Mouse (Mus musculus) neural tube, embryonic 11.5 days (tissue): Measurements from ENCODE around the gene Tnnt3. TPM values are rescaled to one million over a fixed set of nuclear protein-coding genes. Genes with fewer than 3 reads are reported as not detected.

Experiments
- ATAC-seq: fragments of 200-750 bp; cut with Nextera tagmentation; 2 replicates; pipeline ENCODE4 v1.8.0; 2017; ENCODE audit warnings: moderate number of reproducible peaks, mild to moderate bottlenecking, moderate TSS enrichment, moderate library complexity; ENCODE audit not compliant: insufficient read depth, low FRiP score, low TSS enrichment
- DNase-seq: peaks from one replicate; pipeline ENCODE4 v3.0.0-alpha.2; 2015; ENCODE audit warnings: low spot score
- H3K27ac ChIP-seq: fragments of 300-500 bp; sonication (generic); 2 replicates; pipeline ENCODE4 v1.5.1; 2014; ENCODE audit warnings: low read depth, mild to moderate bottlenecking, low read length
- H3K27me3 ChIP-seq: fragments of 300-500 bp; sonication (generic); 2 replicates; pipeline ENCODE4 v1.6.1; 2014; ENCODE audit warnings: mild to moderate bottlenecking, low read length, mixed read lengths; ENCODE audit not compliant: control insufficient read depth, insufficient read depth
- H3K36me3 ChIP-seq: fragments of 300-500 bp; sonication (generic); 2 replicates; pipeline ENCODE4 v1.6.1; 2014; ENCODE audit warnings: mild to moderate bottlenecking, low read length, moderate library complexity, mixed read lengths; ENCODE audit not compliant: control insufficient read depth, insufficient read depth
- H3K4me1 ChIP-seq: fragments of 300-500 bp; sonication (generic); 2 replicates; pipeline ENCODE4 v1.6.1; 2014; ENCODE audit warnings: low read length, mixed read lengths; ENCODE audit not compliant: control insufficient read depth, insufficient read depth
- H3K4me2 ChIP-seq: fragments of 300-500 bp; sonication (generic); 2 replicates; pipeline ENCODE4 v1.6.1; 2014; ENCODE audit warnings: low read depth, mild to moderate bottlenecking, moderate library complexity
- H3K4me3 ChIP-seq: fragments of 300-500 bp; sonication (generic); 2 replicates; pipeline ENCODE4 v1.5.1; 2014; ENCODE audit warnings: low read depth, low read length
- H3K9ac ChIP-seq: fragments of 300-500 bp; sonication (generic); 2 replicates; pipeline ENCODE4 v1.6.1; 2014; ENCODE audit warnings: mild to moderate bottlenecking, low read length
- H3K9me3 ChIP-seq: fragments of 300-500 bp; sonication (generic); 2 replicates; pipeline ENCODE4 v1.6.1; 2016; ENCODE audit warnings: low read length; ENCODE audit not compliant: control insufficient read depth
- WGBS: fragments of 180-500 bp; shearing (Covaris S2); extraction: QIAGEN DNeasy Blood & Tissue Kit; methylation state at CpG from one replicate; pipeline ENCODE4 v1.1.7; 2014; 5-methylcytosine and 5-hydroxymethylcytosine counted together
- polyA plus RNA-seq: library from polyadenylated mRNA; unstranded; fragments of >200 nt; fragmentation: Nextera tagmentation; extraction: Ambion mirVana; gene quantifications from 2 replicates; pipeline ENCODE4 v1.2.1, GENCODE M21; 2014

The Tnnt3 gene
- polyA plus RNA-seq, 1 experiment from 2014 or later = 6.5 TPM

- DNase-seq (no peak), ATAC-seq (no peak)
- Histone ChIP-seq H3K4me1 (peaks cover 21% of the 10 kb centered on the region), H3K9ac (no peak overlapping the region), H3K4me2 (no peak overlapping the region), H3K9me3 (no peaks in the 10 kb centered on the region), H3K27me3 (no peaks in the 10 kb centered on the region), H3K27ac (no peak overlapping the region), H3K4me3 (no peak overlapping the region), H3K36me3 (no peaks in the 10 kb centered on the region)
- WGBS = 81% methylated on average over 2 of the region's 2 CpGs
These were observed 57.4 kb downstream of the Tnnt3 start for GRCm38 (mm10) chr7:142556089-142556476.

- 48% methylated on average over 6 of the region's 6 CpGs for WGBS
- H3K9me3 ChIP-seq = no peaks in the 10 kb centered on the region
- H3K9ac ChIP-seq = no peak overlapping the region
- H3K4me3 ChIP-seq = no peak overlapping the region
- H3K4me1 ChIP-seq = peaks cover 34% of the 10 kb centered on the region
- no peaks in the 10 kb centered on the region for H3K36me3 ChIP-seq
- H3K27me3 ChIP-seq = no peaks in the 10 kb centered on the region
- ATAC-seq (no peak), DNase-seq (no peak)
- no peak overlapping the region for H3K4me2 ChIP-seq
- no peak overlapping the region for H3K27ac ChIP-seq
These were observed 59.1 kb downstream of the Tnnt3 start for GRCm38 (mm10) chr7:142557696-142558095.

GRCm38 (mm10) chr7:142558511-142559146, 60.0 kb downstream of the Tnnt3 start:
- no peaks in the 10 kb centered on the region for H3K27me3 ChIP-seq
- no peak overlapping the region for H3K4me2 ChIP-seq
- H3K27ac ChIP-seq = no peak overlapping the region
- WGBS = 92% methylated on average over 9 of the region's 9 CpGs
- H3K9ac ChIP-seq = no peak overlapping the region
- H3K4me1 ChIP-seq = peaks cover 40% of the 10 kb centered on the region
- no peak for DNase-seq
- no peaks in the 10 kb centered on the region for H3K9me3 ChIP-seq
- H3K36me3 ChIP-seq = no peaks in the 10 kb centered on the region
- H3K4me3 ChIP-seq = no peak overlapping the region
- ATAC-seq = no peak

- Histone ChIP-seq H3K27me3 (no peaks in the 10 kb centered on the region), H3K4me1 (peaks cover 32% of the 10 kb centered on the region), H3K36me3 (no peaks in the 10 kb centered on the region), H3K27ac (no peak overlapping the region), H3K9ac (no peak overlapping the region), H3K4me3 (no peak overlapping the region), H3K4me2 (no peak overlapping the region), H3K9me3 (no peaks in the 10 kb centered on the region)
- DNase-seq (no peak), ATAC-seq (no peak)
- WGBS = 49% methylated on average over 5 of the region's 5 CpGs
These were observed 61.1 kb downstream of the Tnnt3 start for GRCm38 (mm10) chr7:142559651-142560175.

GRCm38 (mm10) chr7:142560942-142561855, 62.6 kb downstream of the Tnnt3 start:
- Histone ChIP-seq H3K9ac (no peak overlapping the region), H3K4me3 (no peak overlapping the region), H3K9me3 (no peaks in the 10 kb centered on the region), H3K4me1 (peaks cover 32% of the 10 kb centered on the region), H3K27me3 (no peaks in the 10 kb centered on the region), H3K36me3 (no peaks in the 10 kb centered on the region), H3K27ac (no peak overlapping the region), H3K4me2 (no peak overlapping the region)
- DNase-seq (no peak), ATAC-seq (no peak)
- WGBS = 29% methylated on average over 18 of the region's 18 CpGs

GRCm38 (mm10) chr7:142561856-142562404, 63.3 kb downstream of the Tnnt3 start:
- no peak for DNase-seq
- H3K9ac ChIP-seq = no peak overlapping the region

GRCm38 (mm10) chr7:142563168-142563567, 64.5 kb downstream of the Tnnt3 start:
- H3K9me3 ChIP-seq = no peaks in the 10 kb centered on the region
- no peak for DNase-seq
- no peak overlapping the region for H3K4me2 ChIP-seq
- no peaks in the 10 kb centered on the region for H3K27me3 ChIP-seq
- peaks cover 32% of the 10 kb centered on the region for H3K4me1 ChIP-seq
- H3K36me3 ChIP-seq = no peaks in the 10 kb centered on the region
- no peak overlapping the region for H3K9ac ChIP-seq
- no peak overlapping the region for H3K4me3 ChIP-seq
- WGBS = 20% methylated on average over 6 of the region's 6 CpGs
- no peak overlapping the region for H3K27ac ChIP-seq
- ATAC-seq = no peak

More at GRCm38 (mm10) chr7:142561856-142562404, 63.3 kb downstream of the Tnnt3 start:
- Histone ChIP-seq H3K4me1 (peaks cover 32% of the 10 kb centered on the region), H3K4me2 (no peak overlapping the region), H3K36me3 (no peaks in the 10 kb centered on the region), H3K27me3 (no peaks in the 10 kb centered on the region), H3K9me3 (no peaks in the 10 kb centered on the region), H3K4me3 (no peak overlapping the region), H3K27ac (0 out of 2 replicates have a peak overlapping the region, but pooled peaks have one; percentile 9)
- ATAC-seq = no peak
- 62% methylated on average over 4 of the region's 4 CpGs for WGBS

- ATAC-seq = no peak
- H3K4me1 ChIP-seq = peaks cover 36% of the 10 kb centered on the region
- no peaks in the 10 kb centered on the region for H3K36me3 ChIP-seq
- H3K27ac ChIP-seq = no peak overlapping the region
- H3K4me2 ChIP-seq = no peak overlapping the region
- H3K9ac ChIP-seq = no peak overlapping the region
- no peaks in the 10 kb centered on the region for H3K27me3 ChIP-seq
- no peak overlapping the region for H3K4me3 ChIP-seq
- 39% methylated on average over 11 of the region's 11 CpGs for WGBS
- no peak for DNase-seq
- no peaks in the 10 kb centered on the region for H3K9me3 ChIP-seq
These were observed 66.5 kb downstream of the Tnnt3 start for GRCm38 (mm10) chr7:142564955-142565643.
